Mouse (Mus musculus): ENCODE results near the gene Iqce.

GRCm38 (mm10) chr5:140722121-140722520 is 19.9 kb upstream of the Iqce start:
- TF ChIP-seq POLR2AphosphoS2 (IDR thresholded peaks at IDR 0.05; ENCODE audit: low read length) (no peak), POLR2A (IDR thresholded peaks at IDR 0.05; ENCODE audit: control insufficient read depth in 1 of 2, insufficient read depth in 1 of 2, low read depth in 1 of 2, low read length in 2 of 2, poor library complexity in 1 of 2) (no peak), NELFE (IDR thresholded peaks at IDR 0.05; ENCODE audit: low read depth, low read length) (no peak), CTCF (IDR thresholded peaks at IDR 0.05 in 2 of 3, conservative IDR thresholded peaks at IDR 0.05 in 1 of 3; ENCODE audit: control insufficient read depth in 1 of 3, insufficient read depth in 1 of 3, low read depth in 2 of 3, low read length in 3 of 3, poor library complexity in 1 of 3, severe bottlenecking in 1 of 3) (no peak), CHD1 (IDR thresholded peaks at IDR 0.05; ENCODE audit: low read depth, low read length) (no peak), ZC3H11A (IDR thresholded peaks at IDR 0.05; ENCODE audit: low read depth, low read length) (no peak), ZKSCAN1 (IDR thresholded peaks at IDR 0.05; ENCODE audit: low read depth, low read length) (no peak), ZMIZ1 (IDR thresholded peaks at IDR 0.05; ENCODE audit: low read depth, low read length) (no peak), GATA1 (IDR thresholded peaks at IDR 0.05; ENCODE audit: low read depth, low read length) (no peak), USF1 (IDR thresholded peaks at IDR 0.05; ENCODE audit: low read depth, low read length) (no peak), MAFK (IDR thresholded peaks at IDR 0.05; ENCODE audit: borderline replicate concordance, low read depth, low read length) (no peak), EP300 (IDR thresholded peaks at IDR 0.05; ENCODE audit: low read depth in 1 of 2, low read length in 2 of 2) (no peak), HCFC1 (IDR thresholded peaks at IDR 0.05; ENCODE audit: low read depth, low read length) (no peak), CHD2 (IDR thresholded peaks at IDR 0.05; ENCODE audit: low read length) (no peak)

All from MEL (cell line).